Comparison of ENCODE assay signal across 8 mouse cellular contexts in genomic region chr3:104758406-104758805, GRCm38 (mm10). TPM values are rescaled to one million over a fixed set of nuclear protein-coding genes. Genes with fewer than 3 reads are reported as not detected.
A peak's percentile ranks its signal among the peaks of the same experiment; 100 is the strongest.
DNase-seq lines count a peak whose midpoint lies in the region; ATAC-seq and TF ChIP-seq lines count a peak whose summit lies in the region.

No protein-coding gene starts in this region.

- 2% methylated on average over 27 of the region's 27 CpGs for WGBS in forebrain, embryonic 14.5 days
- 2% methylated on average over 27 of the region's 27 CpGs for WGBS in lung, embryonic 15.5 days

- intact Hi-C loops in heart, postnatal 14 days (cut with DNase I) = no loop called here

- peak overlapping the region; percentile 30 to 43; a peak in 3 of 4 replicates for H3K4me3 ChIP-seq in ES-E14 (ENCODE audit: insufficient read depth in 1 of 2, low read depth in 1 of 2, low read length in 2 of 2, poor library complexity in 1 of 2, severe bottlenecking in 1 of 2)
- peak overlapping the region; percentile 34 for H3K4me3 ChIP-seq in forebrain, embryonic 14.5 days (ENCODE audit: low read depth, low read length)
- peak overlapping the region; percentile 36 for H3K4me3 ChIP-seq in lung, embryonic 15.5 days

- no peaks in the 10 kb centered on the region for H3K36me3 ChIP-seq in ES-E14 (ENCODE audit: control insufficient read depth, insufficient read depth, low read length, poor library complexity, severe bottlenecking)
- H3K36me3 ChIP-seq in forebrain, embryonic 14.5 days (ENCODE audit: control insufficient read depth, insufficient read depth, low read length) = no peaks in the 10 kb centered on the region
- no peaks in the 10 kb centered on the region for H3K36me3 ChIP-seq in lung, embryonic 15.5 days

- H3K4me1 ChIP-seq in ES-E14 (ENCODE audit: control insufficient read depth in 2 of 2, insufficient read depth in 2 of 2, low read length in 2 of 2, poor library complexity in 1 of 2) = peaks cover 0 to 3% of the 10 kb centered on the region in 2 experiments; a peak in 1 of 4 replicates
- H3K4me1 ChIP-seq in forebrain, embryonic 14.5 days (ENCODE audit: control insufficient read depth, insufficient read depth, low read length) = peaks cover 10% of the 10 kb centered on the region
- H3K4me1 ChIP-seq in lung, embryonic 15.5 days = no peaks in the 10 kb centered on the region

- H3K27me3 ChIP-seq in forebrain, embryonic 14.5 days (replicated peaks; ENCODE audit: control insufficient read depth, insufficient read depth, low read length) = no peaks in the 10 kb centered on the region
- peaks cover 22% of the 10 kb centered on the region for H3K27me3 ChIP-seq in lung, embryonic 15.5 days

- peak overlapping the region; percentile 60 for H3K4me2 ChIP-seq in forebrain, embryonic 14.5 days (ENCODE audit: low read length)
- peak overlapping the region; percentile 72 for H3K4me2 ChIP-seq in lung, embryonic 15.5 days

- no peak for DNase-seq in ES-E14 (ENCODE audit: low read depth, low spot score)
- peak; percentile 23 for DNase-seq in cerebellum, adult 11-12 months
- peak; percentile 84 for DNase-seq in forebrain, embryonic 14.5 days (ENCODE audit: low spot score)
- peak; percentile 79 to 85 for DNase-seq in heart, postnatal 14 days
- peak; percentile 85 to 89 for DNase-seq in kidney, postnatal 4 days
- peak; percentile 42 for DNase-seq in ovary, postnatal 10 days (ENCODE audit: low spot score)
- DNase-seq in thymus, postnatal 14 days = peak; percentile 78

- peak; percentile 88 for ATAC-seq in forebrain, embryonic 14.5 days
- ATAC-seq in lung, embryonic 15.5 days (ENCODE audit: borderline replicate concordance, extremely low read depth, low FRiP score, low TSS enrichment) = peak; percentile 72; the same call in 1 of the 2 replicates

- in situ Hi-C loops in ES-E14 (cut with MboI; ENCODE audit: low sequenced_read_pairs in 2 of 2, unreplicated experiment in 2 of 2) = loop anchor here in 1 of 2 experiments (25.0 kb wide), 1 partner anchor 304 kb away; the partner anchor contains the start of genes 4930564D02Rik and Cttnbp2nl

- no peaks in the 10 kb centered on the region for H3K9me3 ChIP-seq in ES-E14 (ENCODE audit: control insufficient read depth, insufficient read depth, low read depth, low read length)
- H3K9me3 ChIP-seq in forebrain, embryonic 14.5 days (replicated peaks; ENCODE audit: control insufficient read depth, low read length) = no peaks in the 10 kb centered on the region
- H3K9me3 ChIP-seq in lung, embryonic 15.5 days = no peaks in the 10 kb centered on the region

- no peak overlapping the region for H3K27ac ChIP-seq in ES-E14 (ENCODE audit: insufficient read depth, low read depth, low read length, poor library complexity, severe bottlenecking)
- no peak overlapping the region for H3K27ac ChIP-seq in forebrain, embryonic 14.5 days (ENCODE audit: low read depth, low read length)
- H3K27ac ChIP-seq in lung, embryonic 15.5 days = no peak overlapping the region

- H3K9ac ChIP-seq in ES-E14 (ENCODE audit: insufficient read depth, low read depth, low read length, poor library complexity, severe bottlenecking) = peak overlapping the region; percentile 40; the same call in 1 of the 2 replicates
- H3K9ac ChIP-seq in forebrain, embryonic 14.5 days (ENCODE audit: low read length) = peak overlapping the region; percentile 62
- peak overlapping the region; percentile 36 for H3K9ac ChIP-seq in lung, embryonic 15.5 days

TF ChIP-seq in ES-E14, 5 proteins besides CTCF, POLR2A, EP300 and RAD21:
- TF ChIP-seq ZNF384 (IDR thresholded peaks at IDR 0.05; ENCODE audit: low read depth, low read length) (no peak), ZC3H11A (IDR thresholded peaks at IDR 0.05; ENCODE audit: borderline replicate concordance, low read depth, low read length) (no peak)

RNA-seq across cellular contexts. Expression of gene Ppm1j, which starts 22.4 kb away (rescaled TPM):
- total RNA-seq in ES-E14 (2012; rRNA removed) = 25.7 and 49.6 TPM in 2 replicates
- 0.62 and 0.69 TPM in 2 replicates for polyA plus RNA-seq in forebrain, embryonic 14.5 days (2014; fragmentation: Nextera tagmentation; extraction: Ambion mirVana)
- 10 to 100 TPM; 39.2 to 39.7 TPM for total RNA-seq in heart, postnatal 14 days (2021)
- 3.4 and 6.0 TPM in 2 replicates for polyA plus RNA-seq in lung, embryonic 15.5 days (2015; fragmentation: Nextera tagmentation; extraction: Ambion mirVana)

RNA-seq across cellular contexts. Expression of gene Fam19a3, which starts 23.2 kb away (rescaled TPM):
- 0.13 and 0.16 TPM in 2 replicates for total RNA-seq in ES-E14 (2012; rRNA removed)
- polyA plus RNA-seq in forebrain, embryonic 14.5 days (2014; fragmentation: Nextera tagmentation; extraction: Ambion mirVana) = 0.05 and 0.06 TPM in 2 replicates
- total RNA-seq in heart, postnatal 14 days (2021) = 1 to 10 TPM; 2.2 to 2.3 TPM
- 0.17 TPM in 1 of 2 replicates, not detected in the other for polyA plus RNA-seq in lung, embryonic 15.5 days (2015; fragmentation: Nextera tagmentation; extraction: Ambion mirVana)

RNA-seq across cellular contexts. Expression of gene Rhoc, which starts 29.8 kb away (rescaled TPM):
- 70.9 and 99.9 TPM in 2 replicates for total RNA-seq in ES-E14 (2012; rRNA removed)
- polyA plus RNA-seq in forebrain, embryonic 14.5 days (2014; fragmentation: Nextera tagmentation; extraction: Ambion mirVana) = 53.3 and 62.4 TPM in 2 replicates
- 100 to 1,000 TPM; 139 to 166 TPM for total RNA-seq in heart, postnatal 14 days (2021)
- polyA plus RNA-seq in lung, embryonic 15.5 days (2015; fragmentation: Nextera tagmentation; extraction: Ambion mirVana) = 151 and 154 TPM in 2 replicates

RNA-seq across cellular contexts. Expression of gene Mov10, which starts 60.0 kb away (rescaled TPM):
- total RNA-seq in ES-E14 (2012; rRNA removed) = 37.5 and 55.5 TPM in 2 replicates
- polyA plus RNA-seq in forebrain, embryonic 14.5 days (2014; fragmentation: Nextera tagmentation; extraction: Ambion mirVana) = 4.7 and 4.9 TPM in 2 replicates
- total RNA-seq in heart, postnatal 14 days (2021) = 1 to 10 TPM; 7.4 to 7.9 TPM
- polyA plus RNA-seq in lung, embryonic 15.5 days (2015; fragmentation: Nextera tagmentation; extraction: Ambion mirVana) = 62.1 and 65.0 TPM in 2 replicates
